Mouse (Mus musculus): ENCODE data around the gene Lhb. TPM values are rescaled to one million over a fixed set of nuclear protein-coding genes. Genes with fewer than 3 reads are reported as not detected.
"Not testable (repeated sequence)": the region's sequence is repeated elsewhere in the genome, so short reads cannot be mapped to it uniquely, and the experiment has no call there.

Gene Lhb
- polyA plus RNA-seq, 1 experiment, result 0.14 TPM

DNA sequence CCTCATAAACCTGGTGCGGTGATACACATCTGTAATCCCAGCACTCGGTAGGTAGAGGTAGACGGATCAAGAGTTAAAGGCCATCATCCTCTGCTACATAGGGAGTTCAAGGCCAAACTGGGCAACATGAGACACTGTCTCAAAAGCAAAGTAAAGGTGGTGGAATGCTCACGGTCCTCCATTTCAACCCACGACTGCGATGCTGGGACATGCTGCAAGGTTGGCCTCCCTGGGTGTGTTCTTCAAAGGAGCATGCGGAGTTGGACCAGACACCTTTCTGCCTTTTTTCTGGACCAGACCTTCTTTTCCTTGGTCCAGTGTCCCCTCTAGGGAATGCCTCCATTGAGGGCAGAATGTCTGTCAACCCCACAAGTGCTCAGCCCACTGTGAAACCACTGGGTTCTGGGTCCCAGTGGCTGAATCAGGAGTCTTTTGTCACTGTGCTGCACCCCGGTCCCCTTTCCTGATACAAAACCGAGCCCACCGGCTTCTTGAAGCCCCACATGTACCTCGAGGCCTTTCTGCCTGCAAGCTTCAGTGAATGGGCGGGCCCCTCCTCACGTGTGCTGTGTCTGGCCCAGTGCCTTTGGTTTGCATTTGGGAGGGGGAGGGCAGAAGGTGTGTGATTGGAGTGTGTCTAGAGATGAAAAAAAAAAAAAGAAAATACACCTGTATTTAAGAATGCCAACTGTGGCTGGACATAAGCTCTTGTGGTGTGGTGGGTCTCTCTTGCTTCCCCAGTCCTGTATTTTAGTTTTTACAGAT, 35.5 kb downstream of the Lhb start:
- no peak for DNase-seq (ENCODE audit: low spot score)

DNA sequence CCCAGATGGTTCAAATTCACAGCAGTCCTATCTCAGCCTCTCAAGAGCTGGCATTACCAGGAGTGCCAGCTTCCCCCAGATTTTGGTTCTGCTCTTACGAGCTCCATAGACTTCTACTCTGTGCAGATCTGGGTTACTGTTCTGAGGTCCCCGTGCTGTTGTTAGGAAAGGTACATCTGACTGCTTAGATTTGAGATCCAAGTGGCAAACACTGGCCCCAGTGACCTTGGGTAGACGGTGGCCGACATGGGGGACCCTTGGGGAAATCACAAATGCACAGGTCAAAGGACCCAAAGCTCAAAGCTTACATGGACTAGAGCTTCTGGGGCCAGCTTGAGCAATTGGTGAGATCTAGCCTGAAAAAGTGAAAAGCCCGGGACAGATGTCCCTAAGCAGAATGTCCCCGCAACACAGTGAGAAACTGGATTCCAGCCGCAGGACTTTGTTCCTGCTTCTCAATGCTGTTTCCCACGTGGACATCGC, 36.1 kb downstream of the Lhb start:
- no peak for DNase-seq (ENCODE audit: low spot score)

DNA sequence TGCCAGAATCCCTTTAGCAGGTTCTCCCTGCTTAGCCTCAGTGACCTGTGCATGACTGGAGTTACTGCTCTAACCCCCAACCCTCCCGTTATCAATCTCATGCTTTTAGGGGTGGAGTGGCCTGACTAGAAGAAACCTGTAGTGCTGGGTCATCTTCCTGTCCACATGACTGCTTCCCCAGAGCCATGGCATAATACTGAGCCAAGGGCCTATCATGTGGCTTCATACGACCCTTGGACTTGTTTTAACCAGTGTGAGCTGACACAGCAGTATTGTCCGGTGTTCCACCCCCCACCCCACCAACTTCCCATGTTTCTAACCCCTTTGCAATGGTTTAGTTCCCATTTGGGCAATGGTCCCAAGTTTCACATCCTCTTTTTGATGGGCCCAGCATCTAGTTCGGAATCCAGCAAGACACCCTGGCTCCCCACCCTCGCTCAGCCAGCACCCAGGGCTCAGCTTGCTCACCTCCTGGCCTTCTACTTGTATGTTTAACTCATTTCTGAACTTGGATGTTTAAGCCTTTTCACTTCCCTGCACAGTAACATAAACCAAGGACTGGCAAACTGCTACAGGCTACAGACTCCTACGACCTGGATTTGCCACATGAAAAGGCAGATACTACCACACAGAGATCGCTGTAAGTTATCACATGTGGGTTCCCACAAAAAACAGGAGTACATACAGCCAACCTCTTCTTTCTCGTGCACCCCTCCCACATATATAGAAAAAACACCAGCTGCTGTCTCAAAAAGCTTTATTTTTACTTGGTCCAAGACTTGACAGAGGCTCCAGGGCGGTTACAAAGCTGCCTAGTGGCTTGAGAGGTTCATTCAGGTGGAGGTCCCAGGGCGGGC, 36.8 kb downstream of the Lhb start:
- DNase-seq (ENCODE audit: low spot score), result no peak

DNA sequence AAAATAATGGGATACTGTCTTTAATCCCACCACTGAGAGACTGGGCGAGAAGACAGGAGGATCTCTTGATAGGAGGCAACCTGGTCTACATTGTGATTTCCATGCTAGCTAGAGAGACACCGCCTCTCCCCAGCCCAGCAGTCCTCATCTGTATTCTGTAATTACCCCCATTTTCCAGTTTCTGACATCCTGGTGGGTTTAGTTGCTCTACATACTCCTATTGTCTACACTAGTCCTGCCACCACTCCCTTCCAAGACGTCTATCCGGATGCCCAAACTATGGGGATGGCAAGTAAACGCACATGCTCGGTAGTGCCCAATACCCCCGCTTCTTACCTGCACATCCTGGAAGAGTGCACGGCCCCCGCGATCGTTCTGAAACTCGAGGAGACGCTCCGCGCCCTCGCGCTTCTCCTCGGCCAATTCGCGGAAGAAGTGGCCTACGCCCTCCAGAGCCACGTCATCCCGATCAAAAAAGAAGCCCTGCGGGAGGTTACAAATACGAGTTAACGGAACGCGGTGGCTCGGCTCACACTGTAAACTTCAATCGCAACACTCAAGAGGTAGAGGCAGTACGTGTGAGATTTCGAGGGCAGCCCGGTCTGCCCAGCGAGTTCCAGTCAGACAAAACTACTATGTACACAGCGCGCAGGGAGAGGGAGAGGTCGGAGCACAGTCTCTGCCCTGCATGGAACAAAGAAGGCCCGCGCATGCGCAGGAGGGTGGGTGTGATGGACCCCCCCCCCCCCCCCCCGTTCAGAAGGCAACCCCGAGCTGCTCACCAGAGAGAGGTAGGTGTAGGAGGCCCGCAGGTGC, 38.3 kb downstream of the Lhb start:
- peak; percentile 69 for DNase-seq (ENCODE audit: low spot score)

DNA sequence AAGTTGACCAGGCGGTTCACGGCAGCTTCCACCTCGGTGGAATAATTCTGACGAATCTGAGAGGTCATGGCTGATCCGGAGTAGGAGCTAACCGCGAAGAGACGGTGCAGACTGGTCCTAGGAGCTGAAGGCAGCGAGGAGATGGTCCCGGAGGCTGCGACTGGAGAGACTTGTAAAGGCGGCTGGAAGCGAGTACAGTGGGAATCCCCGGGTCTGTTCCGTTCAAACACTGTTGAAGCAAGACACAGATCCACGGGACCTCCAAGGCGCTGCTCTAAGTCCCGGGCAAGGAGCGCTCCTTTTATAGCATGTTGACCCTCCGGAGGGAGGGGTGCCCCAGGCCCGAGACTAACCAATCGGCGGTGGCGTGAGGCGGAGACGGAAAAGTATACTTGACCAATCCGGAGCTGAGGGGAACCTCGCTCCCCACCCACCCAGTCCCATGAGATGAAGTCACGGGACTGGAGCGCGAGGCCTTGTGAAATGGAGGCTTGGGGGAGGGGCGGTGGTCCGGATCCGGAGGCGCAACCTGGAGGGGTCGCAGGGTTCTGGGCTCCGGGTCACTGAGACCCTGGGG, 39.0 kb downstream of the Lhb start, which contains the start of gene Ftl1:
TSS of gene Ftl1 (minus strand) at position 321 of the 577 bp plus-strand sequence.
- DNase-seq (ENCODE audit: low spot score), result peak; percentile 93

DNA sequence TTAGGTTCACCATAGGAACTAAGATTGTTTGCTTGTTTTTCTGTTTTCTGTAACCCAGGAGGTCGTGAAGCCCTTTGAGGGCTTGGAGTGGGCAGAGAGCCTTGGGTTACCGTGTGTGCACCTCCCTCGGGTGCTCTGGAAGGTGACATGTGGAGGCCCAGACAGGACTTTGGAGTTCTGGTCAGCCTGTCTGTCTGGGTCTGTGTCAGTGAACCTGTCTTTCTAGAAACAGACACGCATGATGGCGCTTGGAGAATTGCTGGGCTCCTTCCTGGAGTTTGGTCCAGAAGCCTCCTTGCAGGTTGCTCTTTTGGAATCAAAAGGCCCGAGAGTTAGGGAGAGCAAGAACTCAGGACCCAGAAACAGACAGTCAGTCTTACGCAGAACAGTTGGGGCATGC, 39.8 kb downstream of the Lhb start:
- no peak for DNase-seq (ENCODE audit: low spot score)

DNA sequence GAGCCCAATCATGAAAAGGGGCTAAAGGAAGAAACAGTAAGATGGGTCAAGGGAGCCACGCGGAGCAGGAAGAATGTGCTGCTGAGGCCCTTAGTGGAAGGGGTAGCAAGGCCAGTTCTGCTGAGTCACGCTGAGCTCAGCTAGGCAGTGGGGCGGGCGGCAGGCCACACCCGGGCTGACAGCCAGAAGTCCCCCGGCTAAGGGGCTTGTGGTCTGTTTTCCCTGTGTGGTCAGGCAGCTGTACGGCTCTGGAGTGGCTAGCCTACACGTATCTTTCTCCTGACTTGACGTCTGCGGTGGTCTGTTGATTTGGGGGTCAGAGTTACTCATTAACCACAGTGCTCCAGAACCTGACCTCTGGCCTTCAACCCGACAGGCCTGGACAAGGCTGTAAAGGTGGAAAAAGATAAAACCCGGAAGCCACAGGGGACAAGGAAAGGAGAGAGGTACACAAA, 40.3 kb downstream of the Lhb start:
- DNase-seq (ENCODE audit: low spot score), result peak; percentile 70

DNA sequence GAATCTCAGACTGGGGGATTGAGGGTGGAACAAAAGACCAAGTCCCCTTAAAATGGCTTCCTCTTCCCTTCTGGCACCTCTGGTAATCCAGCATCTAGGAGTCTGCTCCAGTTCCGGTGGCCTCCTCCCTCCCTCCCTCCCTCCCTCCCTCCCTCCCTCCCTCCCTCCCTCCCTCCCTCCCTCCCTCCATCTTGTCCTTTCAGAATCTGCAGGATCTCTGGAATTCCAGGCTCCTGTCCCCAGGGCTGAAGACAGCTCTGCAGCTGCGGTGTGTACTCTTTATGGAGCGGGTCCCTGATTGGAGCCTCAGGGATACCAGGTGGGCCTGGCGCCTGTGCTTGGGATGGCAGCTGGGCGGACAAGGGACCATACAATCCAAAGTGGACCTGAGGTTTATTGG, 40.7 kb downstream of the Lhb start:
- DNase-seq (ENCODE audit: low spot score), result no peak

DNA sequence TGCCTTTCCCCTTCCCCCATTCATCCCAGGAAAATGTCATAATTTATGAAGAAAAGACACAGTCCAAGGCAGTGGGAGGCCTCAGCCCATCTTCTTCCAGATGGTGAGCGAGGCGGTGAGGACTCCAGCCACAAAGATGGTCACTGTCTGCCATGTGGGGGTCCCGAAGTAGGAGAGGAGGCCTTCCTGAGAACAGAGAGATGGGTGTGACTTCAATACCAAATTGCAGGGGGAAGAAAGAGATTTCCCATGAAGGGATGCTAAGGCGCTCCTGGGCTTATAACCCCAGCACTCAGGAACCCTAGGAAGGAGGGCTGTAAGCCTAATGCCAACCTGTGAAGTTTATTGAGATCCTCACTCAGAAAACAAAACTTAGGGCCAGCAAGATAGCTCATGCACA, 41.2 kb downstream of the Lhb start:
- no peak for DNase-seq (ENCODE audit: low spot score)

DNA sequence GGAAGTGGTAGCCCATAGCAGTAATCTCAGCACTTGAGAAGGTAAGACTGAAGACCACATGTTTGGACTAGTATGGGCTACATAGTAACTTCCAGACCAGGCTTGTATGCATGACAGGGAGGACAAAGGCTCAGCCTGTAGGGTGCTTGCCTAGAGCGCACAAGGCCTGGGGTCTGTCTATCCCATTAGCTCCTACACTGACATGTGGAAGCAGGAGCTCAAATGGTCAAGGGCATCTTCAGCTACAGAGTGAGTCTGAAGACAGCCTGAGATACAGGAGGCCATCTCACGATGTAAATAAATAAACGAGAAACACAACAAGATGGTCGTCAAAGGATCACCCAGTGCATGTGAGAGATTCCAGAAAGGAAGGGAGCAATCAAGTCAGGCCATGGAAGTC, 41.7 kb downstream of the Lhb start:
- no peak for DNase-seq (ENCODE audit: low spot score)

DNA sequence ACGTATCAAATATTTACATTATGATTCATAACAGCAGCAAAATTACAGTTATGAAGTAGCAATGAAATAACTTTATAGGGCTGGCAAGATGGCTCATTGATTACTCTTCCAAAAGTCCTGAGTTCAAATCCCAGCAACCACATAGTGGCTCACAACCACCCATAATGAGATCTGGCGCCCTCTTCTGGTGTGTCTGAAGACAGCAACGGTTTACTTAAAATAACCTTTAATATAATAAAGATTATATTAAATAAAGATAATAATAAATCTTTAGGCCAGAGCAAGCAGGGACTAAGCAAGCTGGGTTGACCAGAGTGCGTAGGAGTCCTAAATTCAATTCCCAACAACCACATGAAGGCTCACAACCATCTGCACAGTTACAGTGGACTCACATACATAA, 42.2 kb downstream of the Lhb start:
- DNase-seq (ENCODE audit: low spot score), result not testable (repeated sequence)

DNA sequence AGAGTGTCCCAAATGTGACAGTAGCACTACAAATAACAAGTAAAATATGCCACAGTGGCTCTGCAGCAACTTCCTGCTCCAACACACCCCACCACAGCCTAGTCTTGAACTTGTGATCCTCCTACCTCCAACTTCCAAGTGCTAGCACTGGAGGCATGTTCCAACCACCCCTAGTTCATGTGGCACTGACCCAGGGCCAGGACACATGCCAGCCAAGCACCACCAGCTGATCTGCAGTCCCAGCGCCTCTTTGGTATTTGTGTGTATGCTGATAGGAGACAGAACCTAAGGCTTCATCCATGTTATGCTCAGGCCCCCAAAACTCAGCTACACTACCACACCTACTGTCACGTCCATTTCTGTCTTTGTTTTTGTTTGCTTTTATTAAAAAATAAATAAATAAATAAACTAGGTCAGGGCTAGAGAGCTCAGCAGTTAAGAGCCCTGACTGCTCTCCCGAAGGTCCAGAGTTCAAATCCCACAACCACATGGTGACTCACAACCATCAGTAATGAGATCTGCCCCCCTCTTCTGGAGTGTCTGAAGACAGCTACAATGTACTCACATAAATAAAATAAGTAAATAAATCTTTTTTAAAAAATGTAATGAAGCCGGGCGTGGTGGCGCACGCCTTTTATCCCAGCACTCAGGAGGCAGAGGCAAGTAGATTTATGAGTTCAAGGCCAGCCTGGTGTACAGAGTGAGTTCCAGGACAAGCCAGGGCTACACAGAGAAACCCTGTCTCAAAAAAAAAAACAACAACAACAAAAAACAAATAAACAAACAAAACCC, 43.6 kb downstream of the Lhb start:
- no peak for DNase-seq (ENCODE audit: low spot score)

DNA sequence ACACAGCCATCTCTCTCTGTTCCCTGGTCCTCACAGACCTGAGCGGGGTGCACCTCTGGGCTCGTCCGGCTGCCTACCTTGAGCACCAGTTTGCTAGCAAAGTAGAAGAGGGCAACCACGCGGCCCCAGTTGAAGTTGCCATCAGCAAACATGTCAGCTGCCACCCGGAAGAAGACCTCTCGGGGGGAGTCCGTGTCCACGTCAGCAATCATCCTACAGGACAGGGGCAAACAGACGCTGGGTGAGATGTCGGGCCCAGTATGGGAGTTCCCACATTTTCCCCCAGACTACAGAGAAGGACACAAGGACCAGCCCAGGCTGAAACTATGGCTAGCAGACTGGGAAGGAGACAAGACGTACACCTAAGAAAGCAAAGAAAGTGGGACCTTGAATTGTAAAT, 44.5 kb downstream of the Lhb start:
- DNase-seq (ENCODE audit: low spot score), result no peak

DNA sequence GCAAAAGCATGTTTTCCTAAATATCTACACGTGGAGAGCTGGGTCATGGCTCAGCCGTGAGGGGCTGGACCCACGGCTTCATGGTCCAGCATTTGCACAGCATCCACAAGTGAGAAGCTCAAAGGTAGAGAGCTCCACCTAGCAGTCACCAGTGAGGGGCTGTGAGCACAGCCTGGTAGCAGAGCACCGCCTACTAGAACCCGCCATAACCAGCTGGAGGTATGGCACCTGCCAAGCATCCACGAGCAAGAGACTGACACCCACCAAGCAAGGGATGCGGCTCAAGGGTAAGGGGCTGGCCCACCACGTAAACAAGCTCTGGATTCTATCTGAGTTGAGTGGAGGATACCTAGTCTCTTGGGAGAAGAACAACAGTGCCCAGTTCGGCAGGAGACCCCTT, 44.9 kb downstream of the Lhb start:
- no peak for DNase-seq (ENCODE audit: low spot score)

DNA sequence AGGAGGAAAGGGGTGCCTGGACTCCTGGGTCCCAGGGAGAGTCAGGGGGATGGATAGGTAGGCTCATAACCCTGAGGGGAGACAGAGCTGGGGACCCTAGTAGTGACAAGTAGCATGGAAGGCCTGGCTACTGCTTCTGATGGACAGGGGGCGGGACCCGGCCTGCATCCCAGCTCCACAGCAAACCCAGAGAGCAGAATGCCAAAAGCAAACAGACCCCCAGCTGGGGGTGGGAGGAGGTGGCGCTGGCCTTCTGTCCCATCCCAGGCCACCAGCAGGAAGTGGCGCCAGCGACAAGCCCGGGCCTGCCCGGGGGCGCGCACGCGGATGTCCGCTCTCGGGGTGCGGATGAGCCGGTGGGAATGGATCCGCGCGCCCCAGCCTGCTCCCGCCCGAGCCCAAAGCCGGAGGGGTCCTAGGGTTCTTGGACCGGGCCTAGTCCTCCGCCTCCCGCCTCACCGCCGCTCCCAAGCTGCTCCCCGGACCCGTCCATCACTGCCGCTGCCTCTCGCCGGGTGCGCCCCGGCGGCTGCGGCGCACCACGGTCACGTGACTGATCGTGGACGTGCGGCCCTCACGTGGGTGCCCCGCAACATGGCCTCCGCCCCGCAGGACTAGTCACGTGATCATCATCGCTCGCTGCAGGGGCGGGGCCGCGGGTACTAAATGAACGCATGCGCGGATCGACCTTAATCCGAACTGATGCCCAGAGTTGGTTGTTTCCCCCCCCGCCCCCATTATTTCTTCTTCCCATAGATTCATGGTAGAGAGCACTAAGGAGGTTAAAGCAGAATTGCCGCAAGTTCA, 45.9 kb downstream of the Lhb start, which contains the start of gene Bax:
TSS of gene Bax (minus strand) at position 616 of the 807 bp plus-strand sequence.
- peak; percentile 89 for DNase-seq (ENCODE audit: low spot score)

DNA sequence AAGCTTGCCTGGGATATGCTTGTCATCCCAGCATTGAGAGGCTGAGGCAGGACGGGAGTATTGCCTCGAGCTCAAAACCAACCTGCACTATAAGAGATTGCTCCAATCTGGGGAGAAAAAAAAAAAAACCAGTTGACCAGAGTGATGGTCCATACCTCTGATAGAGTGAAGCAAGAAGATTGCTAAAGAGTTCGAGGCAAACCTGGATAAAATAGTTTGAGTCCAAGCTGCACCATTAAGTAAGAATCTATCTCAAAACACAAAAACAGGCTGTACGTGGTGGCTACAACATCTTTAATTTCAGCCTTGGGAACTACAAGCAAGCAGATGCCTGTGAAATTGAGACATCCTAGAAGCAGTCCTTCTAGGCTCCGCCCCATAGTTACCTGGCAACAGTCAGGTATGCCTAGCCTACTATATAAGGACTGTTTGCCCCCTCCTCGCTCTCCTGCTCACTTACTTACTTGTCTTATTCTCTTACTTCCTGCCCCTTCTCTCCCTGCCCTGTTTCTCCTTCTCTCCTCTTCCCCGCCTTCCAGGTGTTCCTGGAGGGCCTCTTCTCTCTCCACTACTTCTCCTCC, 46.6 kb downstream of the Lhb start:
- DNase-seq (ENCODE audit: low spot score), result no peak

DNA sequence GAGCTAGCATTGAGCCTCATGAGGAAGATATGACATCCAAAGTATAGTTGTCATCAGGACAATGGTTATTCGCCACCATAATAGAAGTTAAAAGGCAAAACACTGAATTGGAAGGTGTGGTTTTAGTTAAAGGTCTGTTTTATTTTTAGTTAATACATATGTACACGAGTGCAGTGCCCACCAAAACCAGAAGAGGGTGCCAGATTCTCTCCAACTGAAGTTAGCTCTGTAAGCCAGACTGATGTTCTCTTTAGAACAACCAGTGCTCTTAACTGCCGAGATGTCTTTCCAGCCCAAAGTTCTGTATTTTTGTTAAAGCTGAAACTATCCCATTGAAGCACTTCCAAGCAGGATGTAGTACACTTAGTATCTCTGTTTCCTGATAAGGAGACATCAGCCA, 50.2 kb downstream of the Lhb start:
- DNase-seq (ENCODE audit: low spot score), result no peak

All from urinary bladder, adult 2 months (tissue).